Mouse (Mus musculus) limb, embryonic 15.5 days (tissue): ENCODE results near the gene Mrpl30. TPM values are rescaled to one million over a fixed set of nuclear protein-coding genes. Genes with fewer than 3 reads are reported as not detected.

ENCODE experiments used
- ATAC-seq: fragments of 200-750 bp; cut with Nextera tagmentation; 2 replicates; pipeline ENCODE4 v1.8.0; 2017; ENCODE audit warnings: low read depth, moderate TSS enrichment; ENCODE audit not compliant: insufficient number of reproducible peaks, low FRiP score, low TSS enrichment
- H3K27ac ChIP-seq: fragments of 300-500 bp; sonication (generic); 2 replicates; pipeline ENCODE4 v1.5.1; 2015; ENCODE audit warnings: moderate library complexity, mild to moderate bottlenecking, inconsistent platforms
- H3K27me3 ChIP-seq: fragments of 300-500 bp; sonication (generic); 2 replicates; pipeline ENCODE4 v1.6.1; 2015; ENCODE audit warnings: inconsistent platforms
- H3K36me3 ChIP-seq: fragments of 300-500 bp; sonication (generic); 2 replicates; pipeline ENCODE4 v1.6.1; 2015; ENCODE audit warnings: inconsistent platforms
- H3K4me1 ChIP-seq: fragments of 300-500 bp; sonication (generic); 2 replicates; pipeline ENCODE4 v1.6.1; 2015; ENCODE audit warnings: inconsistent platforms
- H3K4me2 ChIP-seq: fragments of 300-500 bp; sonication (generic); 2 replicates; pipeline ENCODE4 v1.6.1; 2015; ENCODE audit warnings: mild to moderate bottlenecking, inconsistent platforms
- H3K4me3 ChIP-seq: fragments of 300-500 bp; sonication (generic); 2 replicates; pipeline ENCODE4 v1.5.1; 2015; ENCODE audit warnings: mild to moderate bottlenecking, inconsistent platforms
- H3K9ac ChIP-seq: fragments of 300-500 bp; sonication (generic); 2 replicates; pipeline ENCODE4 v1.6.1; 2015; ENCODE audit warnings: inconsistent platforms
- H3K9me3 ChIP-seq: fragments of 300-500 bp; sonication (generic); 2 replicates; pipeline ENCODE4 v1.6.1; 2016; ENCODE audit warnings: inconsistent platforms
- WGBS: fragments of 180-500 bp; shearing (Covaris S2); methylation state at CpG from one replicate; pipeline ENCODE4 v1.1.7; 2015; 5-methylcytosine and 5-hydroxymethylcytosine counted together
- polyA plus RNA-seq: library from polyadenylated mRNA; unstranded; fragments of >200 nt; fragmentation: Nextera tagmentation; extraction: Ambion mirVana; gene quantifications from 2 replicates; pipeline ENCODE4 v1.2.1, GENCODE M21; 2015

Mrpl30 gene
- polyA plus RNA-seq, 1 experiment from 2014 or later, result 215 TPM

- Histone ChIP-seq H3K9ac (no peak within 1 kb of the TSS), H3K4me2 (no peak within 1 kb of the TSS), H3K27me3 (peaks cover 4% of the 10 kb centered on the region; the same call in 1 of the 2 replicates), H3K36me3 (no peaks in the 10 kb centered on the region), H3K9me3 (no peaks in the 10 kb centered on the region), H3K27ac (no peak within 1 kb of the TSS), H3K4me1 (no peaks in the 10 kb centered on the region), H3K4me3 (no peak within 1 kb of the TSS)
- 35% methylated on average over 5 of the region's 5 CpGs for WGBS
- no peak for ATAC-seq
Observed at GRCm38 (mm10) chr1:37916393-37916792, 26.1 kb downstream of the Mrpl30 start, which contains the start of gene Lyg2. Lyg2 (minus strand) TSS chr1:37916493.

GRCm38 (mm10) chr1:37917666-37918065 is 27.4 kb downstream of the Mrpl30 start:
- H3K36me3 ChIP-seq, result no peaks in the 10 kb centered on the region
- H3K9me3 ChIP-seq, result no peaks in the 10 kb centered on the region
- no peak for ATAC-seq
- H3K27ac ChIP-seq, result no peak overlapping the region
- H3K27me3 ChIP-seq, result peaks cover 4% of the 10 kb centered on the region; the same call in 1 of the 2 replicates
- no peak overlapping the region for H3K4me2 ChIP-seq
- no peak overlapping the region for H3K4me3 ChIP-seq
- H3K4me1 ChIP-seq, result no peaks in the 10 kb centered on the region
- WGBS, result 49% methylated on average over 13 of the region's 13 CpGs
- no peak overlapping the region for H3K9ac ChIP-seq

- Histone ChIP-seq H3K4me3 (no peak overlapping the region), H3K27ac (no peak overlapping the region), H3K9ac (no peak overlapping the region), H3K9me3 (no peaks in the 10 kb centered on the region), H3K4me2 (no peak overlapping the region), H3K27me3 (peaks cover 4% of the 10 kb centered on the region; the same call in 1 of the 2 replicates), H3K36me3 (no peaks in the 10 kb centered on the region), H3K4me1 (no peaks in the 10 kb centered on the region)
- WGBS, result 56% methylated on average over 6 of the region's 6 CpGs
- ATAC-seq, result no peak
Observed at GRCm38 (mm10) chr1:37918096-37918495, 27.8 kb downstream of the Mrpl30 start.

GRCm38 (mm10) chr1:37922536-37922935 is 32.3 kb downstream of the Mrpl30 start:
- Histone ChIP-seq H3K4me3 (no peak overlapping the region), H3K9ac (no peak overlapping the region), H3K4me2 (no peak overlapping the region), H3K4me1 (no peaks in the 10 kb centered on the region), H3K27ac (no peak overlapping the region), H3K27me3 (no peaks in the 10 kb centered on the region), H3K36me3 (no peaks in the 10 kb centered on the region), H3K9me3 (no peaks in the 10 kb centered on the region)
- WGBS, result 44% methylated on average over 8 of the region's 8 CpGs
- no peak for ATAC-seq

- no peak overlapping the region for H3K27ac ChIP-seq
- ATAC-seq, result no peak
- WGBS, result 74% methylated on average over 8 of the region's 8 CpGs
- H3K4me3 ChIP-seq, result no peak overlapping the region
- H3K27me3 ChIP-seq, result no peaks in the 10 kb centered on the region
- H3K4me1 ChIP-seq, result no peaks in the 10 kb centered on the region
- H3K36me3 ChIP-seq, result no peaks in the 10 kb centered on the region
- H3K9ac ChIP-seq, result no peak overlapping the region
- no peaks in the 10 kb centered on the region for H3K9me3 ChIP-seq
- no peak overlapping the region for H3K4me2 ChIP-seq
Observed at GRCm38 (mm10) chr1:37925971-37926370, 35.7 kb downstream of the Mrpl30 start.

- no peaks in the 10 kb centered on the region for H3K36me3 ChIP-seq
- WGBS, result 11% methylated on average over 3 of the region's 3 CpGs
- no peak for ATAC-seq
- no peak overlapping the region for H3K9ac ChIP-seq
- no peak overlapping the region for H3K4me2 ChIP-seq
- H3K4me3 ChIP-seq, result no peak overlapping the region
- H3K4me1 ChIP-seq, result no peaks in the 10 kb centered on the region
- no peaks in the 10 kb centered on the region for H3K27me3 ChIP-seq
- no peaks in the 10 kb centered on the region for H3K9me3 ChIP-seq
- H3K27ac ChIP-seq, result no peak overlapping the region
Observed at GRCm38 (mm10) chr1:37931806-37932205, 41.5 kb downstream of the Mrpl30 start.

Other genes with a start within 250 kb of the Mrpl30 start
- gene 2010300C02Rik, start 170.4 kb upstream of the Mrpl30 start, polyA plus RNA-seq, result 3.4 and 3.9 TPM in 2 replicates
- 5.7 and 5.8 TPM in 2 replicates for gene Tsga10, start 24.0 kb upstream of the Mrpl30 start, polyA plus RNA-seq
- 7.3 and 7.7 TPM in 2 replicates for gene Lipt1, start 18.7 kb upstream of the Mrpl30 start, polyA plus RNA-seq
- 25.0 and 27.8 TPM in 2 replicates for gene Mitd1, start 66 bp upstream of the Mrpl30 start, polyA plus RNA-seq
- not detected in 2 replicates for gene Lyg2, start 26.0 kb downstream of the Mrpl30 start, polyA plus RNA-seq
- gene Lyg1, start 67.3 kb downstream of the Mrpl30 start, polyA plus RNA-seq, result 0.22 TPM in 1 of 2 replicates, not detected in the other
- 137 and 140 TPM in 2 replicates for gene Txndc9, start 107.4 kb downstream of the Mrpl30 start, polyA plus RNA-seq
- gene Eif5b, start 107.5 kb downstream of the Mrpl30 start, polyA plus RNA-seq, result 26.3 and 29.3 TPM in 2 replicates
- 20.1 and 24.0 TPM in 2 replicates for gene Rev1, start 239.3 kb downstream of the Mrpl30 start, polyA plus RNA-seq